Mouse (Mus musculus): ENCODE data around the gene Nckap5. TPM values are rescaled to one million over a fixed set of nuclear protein-coding genes. Genes with fewer than 3 reads are reported as not detected.
"Not testable (repeated sequence)": the region's sequence is repeated elsewhere in the genome, so short reads cannot be mapped to it uniquely, and the experiment has no call there.

Gene Nckap5
- polyA plus RNA-seq, 1 experiment: 4.6 TPM

DNA sequence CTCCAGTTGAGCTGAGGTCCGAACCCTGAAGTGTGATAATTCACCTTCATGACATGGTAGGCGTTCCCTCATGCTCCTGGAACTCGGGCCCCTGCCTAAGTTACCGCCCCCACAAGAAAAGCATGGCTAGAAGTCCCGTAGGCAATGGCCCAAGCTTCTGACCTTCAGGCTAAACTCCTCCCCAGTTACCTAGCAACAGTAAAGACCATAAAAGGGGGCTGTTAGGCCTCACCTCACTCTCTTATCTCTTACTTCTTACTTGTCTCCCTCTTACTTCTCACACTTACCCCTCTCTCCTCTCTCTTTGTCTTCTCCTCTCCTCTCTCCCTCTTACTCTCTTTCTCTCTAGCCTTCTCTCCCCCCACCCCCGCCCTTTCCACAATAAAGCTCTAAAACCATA is 811.9 kb downstream of the Nckap5 start:
- not testable (repeated sequence) for DNase-seq (ENCODE audit: low spot score)

DNA sequence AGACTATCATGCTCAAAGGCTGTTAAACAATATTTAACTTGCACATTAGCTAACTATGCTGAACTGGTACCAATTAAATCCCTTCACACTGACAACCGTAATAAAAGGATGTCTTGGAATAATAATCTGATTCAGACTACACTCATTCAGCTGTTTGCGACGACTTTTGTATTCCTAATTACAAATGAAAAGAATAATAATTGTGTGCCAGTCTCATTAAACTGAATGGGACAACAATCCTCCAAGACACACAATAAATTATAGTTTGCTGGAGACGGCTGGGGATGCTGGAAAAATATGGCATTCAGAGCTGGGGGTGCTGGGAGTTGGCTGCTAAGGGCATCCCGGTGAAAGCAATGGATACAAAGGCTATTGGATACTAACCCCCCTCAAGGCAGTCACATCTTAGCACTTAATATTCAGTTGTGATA is 818.9 kb downstream of the Nckap5 start:
- no peak for DNase-seq (ENCODE audit: low spot score)

DNA sequence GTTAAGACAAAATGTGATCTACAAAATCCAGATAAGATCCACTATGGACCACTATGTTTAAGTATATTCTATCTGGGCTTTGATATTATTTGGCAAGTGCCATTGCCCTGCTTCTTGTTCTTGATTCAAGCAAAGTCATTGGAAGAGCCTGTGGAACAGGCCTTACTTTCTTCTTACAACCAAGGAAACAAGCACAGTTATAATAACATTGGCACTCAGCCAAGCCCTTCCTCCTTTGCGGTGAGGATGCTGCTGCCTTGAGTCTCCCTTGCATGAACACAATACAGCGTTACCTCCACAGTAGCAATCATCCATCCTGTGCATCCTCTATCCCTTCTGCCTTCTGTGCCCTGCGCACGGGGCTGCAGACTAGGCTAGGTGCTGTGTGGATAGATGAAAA is 823.0 kb downstream of the Nckap5 start:
- no peak for DNase-seq (ENCODE audit: low spot score)

DNA sequence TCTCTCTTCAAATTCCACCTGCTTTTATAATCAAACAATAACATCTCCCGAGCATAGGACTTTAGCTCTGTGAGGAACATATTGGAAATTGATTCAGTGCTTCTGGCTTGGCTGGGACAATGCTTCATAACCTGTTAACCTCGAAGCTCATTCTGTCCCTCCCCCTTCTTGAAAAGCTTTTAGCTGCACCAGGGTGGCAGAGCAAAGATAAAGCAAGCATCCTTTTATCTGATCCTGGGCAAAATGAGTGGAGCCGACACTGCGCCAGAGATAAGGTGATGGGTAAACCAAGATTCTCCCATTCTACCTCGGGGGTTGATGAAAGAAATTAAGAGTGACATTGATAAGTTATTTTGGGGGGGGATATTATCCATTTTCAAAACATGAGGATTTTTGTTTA is 824.9 kb downstream of the Nckap5 start:
- no peak for DNase-seq (ENCODE audit: low spot score)

DNA sequence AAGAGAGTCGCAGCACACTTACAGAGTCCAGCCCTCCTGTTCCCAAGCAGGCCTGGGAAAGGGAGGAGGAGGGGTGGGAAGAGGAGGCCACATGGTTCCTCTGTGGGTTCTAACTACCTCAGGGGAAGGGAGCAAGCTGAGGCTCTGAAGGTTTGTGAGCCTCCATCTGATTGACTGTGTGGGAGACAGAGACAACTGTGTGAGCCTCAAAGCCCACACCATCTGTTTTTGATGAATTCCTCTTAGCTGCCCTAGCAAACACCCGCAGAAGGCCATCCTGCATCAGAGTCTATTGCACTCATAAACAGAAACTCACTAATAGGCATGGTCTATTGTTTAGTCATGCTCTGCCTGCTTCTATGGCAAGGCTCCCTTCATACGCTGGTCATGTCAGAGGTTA is 834.1 kb downstream of the Nckap5 start:
- DNase-seq (ENCODE audit: low spot score): no peak

DNA sequence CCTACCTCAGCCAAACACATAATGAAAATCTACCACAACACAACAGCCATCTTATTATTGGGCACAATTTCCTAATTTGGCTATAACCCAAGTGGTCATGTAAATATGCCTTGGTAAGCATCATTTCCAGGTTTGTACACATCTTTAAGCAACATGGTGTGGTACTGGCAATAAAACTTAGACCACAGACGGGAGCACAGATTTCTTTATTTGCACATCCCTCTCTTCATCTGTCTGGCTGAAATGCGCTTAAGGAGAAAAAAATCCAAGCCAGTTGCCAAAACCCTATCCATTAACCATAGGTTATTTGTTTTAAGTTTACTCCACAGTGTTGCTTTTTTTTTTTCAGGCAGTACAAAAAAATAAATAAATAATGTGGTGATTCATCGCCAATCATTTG is 842.8 kb downstream of the Nckap5 start:
- no peak for DNase-seq (ENCODE audit: low spot score)

DNA sequence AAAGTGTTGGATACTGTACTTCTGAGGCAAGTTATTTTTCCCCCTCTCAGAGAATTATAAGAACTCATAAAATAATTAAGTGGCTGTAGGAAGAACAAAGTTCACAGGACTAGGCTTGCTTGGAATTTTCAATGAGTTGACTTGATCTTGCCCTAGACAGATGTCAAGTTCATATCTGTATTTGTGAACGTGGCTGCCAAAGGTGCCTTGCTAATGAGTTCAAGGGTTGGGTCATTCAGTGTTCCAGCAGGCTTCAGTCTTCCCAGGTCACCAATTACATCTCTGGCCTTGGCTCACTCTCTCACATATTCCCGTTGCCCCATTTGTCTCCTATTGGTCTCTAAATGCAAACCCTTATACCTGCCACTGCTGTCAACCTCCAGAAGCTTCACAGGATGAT is 846.0 kb downstream of the Nckap5 start:
- DNase-seq (ENCODE audit: low spot score): no peak

DNA sequence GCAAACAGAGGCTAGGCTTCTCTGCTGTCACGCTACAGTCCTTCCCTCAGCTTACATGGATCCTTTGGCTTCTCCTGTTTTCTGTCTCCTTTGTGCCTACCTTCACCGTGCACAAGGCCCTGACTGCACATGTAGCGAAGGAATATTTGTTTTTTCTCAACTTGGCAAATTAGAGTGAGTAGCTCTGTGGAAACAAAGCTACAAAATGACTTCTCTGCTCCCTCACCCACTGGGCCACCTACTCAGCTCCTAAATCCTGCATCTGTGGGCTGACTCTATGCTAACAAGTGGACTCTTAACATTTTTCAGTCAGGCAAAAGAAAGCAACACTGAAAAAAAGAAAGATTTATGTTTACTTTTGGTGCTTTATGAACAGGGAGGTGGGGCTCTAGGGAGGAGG is 856.0 kb downstream of the Nckap5 start:
- no peak for DNase-seq (ENCODE audit: low spot score)

DNA sequence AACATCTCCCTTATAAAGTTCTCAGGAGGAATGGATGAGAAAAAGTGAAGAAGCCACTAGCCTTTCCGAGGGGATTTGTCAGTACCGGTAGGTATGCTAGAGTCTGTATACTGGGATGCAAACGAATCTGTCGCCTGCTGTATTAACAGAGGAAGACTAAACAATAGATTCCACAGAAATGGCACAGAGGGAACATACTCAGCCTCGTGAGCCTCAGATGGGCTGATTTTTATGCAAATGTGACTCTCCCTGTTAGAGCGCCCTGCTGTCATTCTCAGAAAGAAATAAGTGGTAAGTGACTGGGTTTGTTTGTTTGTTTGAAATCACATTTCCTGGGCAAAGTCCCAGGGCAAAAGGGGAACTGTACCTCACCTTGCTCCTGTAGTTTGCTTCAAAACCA is 858.7 kb downstream of the Nckap5 start:
- no peak for DNase-seq (ENCODE audit: low spot score)

DNA sequence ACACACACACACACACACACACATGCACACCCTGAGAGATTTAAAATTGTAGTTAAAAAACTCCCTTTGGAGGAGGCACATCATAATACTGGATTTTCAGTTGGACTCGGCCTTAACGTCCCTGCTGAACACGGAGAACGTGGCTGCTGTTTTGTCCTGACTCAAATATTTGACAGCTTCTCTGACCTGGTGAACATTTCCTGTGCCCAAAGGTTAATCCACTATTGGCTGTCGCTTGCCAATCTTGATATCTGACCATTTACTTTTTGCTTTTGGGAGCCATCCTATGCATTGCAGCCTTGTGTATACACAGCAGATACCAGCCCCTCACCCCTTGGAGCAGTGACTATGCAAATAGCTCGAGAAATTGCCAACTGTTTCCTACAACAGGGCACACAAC is 862.9 kb downstream of the Nckap5 start:
- no peak for DNase-seq (ENCODE audit: low spot score)

DNA sequence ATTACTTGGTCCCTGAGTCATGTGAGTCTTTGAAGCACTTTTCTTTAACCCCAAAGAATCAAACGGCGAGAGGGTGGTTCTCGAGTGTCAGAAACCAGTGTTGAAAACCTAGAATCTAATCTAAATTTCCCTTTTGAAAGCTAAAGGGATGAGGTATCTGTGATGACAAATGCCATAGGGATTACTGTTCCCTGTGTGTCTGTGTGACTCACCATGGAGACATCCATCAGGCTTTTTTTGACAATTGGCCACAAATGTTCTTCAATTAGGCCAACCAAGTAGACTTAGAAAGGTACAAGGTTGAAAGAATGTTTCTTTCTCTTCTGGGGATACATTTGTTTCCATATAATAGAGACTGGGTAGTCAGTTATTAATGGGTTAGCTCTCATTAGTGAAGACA is 879.6 kb downstream of the Nckap5 start:
- no peak for DNase-seq (ENCODE audit: low spot score)

DNA sequence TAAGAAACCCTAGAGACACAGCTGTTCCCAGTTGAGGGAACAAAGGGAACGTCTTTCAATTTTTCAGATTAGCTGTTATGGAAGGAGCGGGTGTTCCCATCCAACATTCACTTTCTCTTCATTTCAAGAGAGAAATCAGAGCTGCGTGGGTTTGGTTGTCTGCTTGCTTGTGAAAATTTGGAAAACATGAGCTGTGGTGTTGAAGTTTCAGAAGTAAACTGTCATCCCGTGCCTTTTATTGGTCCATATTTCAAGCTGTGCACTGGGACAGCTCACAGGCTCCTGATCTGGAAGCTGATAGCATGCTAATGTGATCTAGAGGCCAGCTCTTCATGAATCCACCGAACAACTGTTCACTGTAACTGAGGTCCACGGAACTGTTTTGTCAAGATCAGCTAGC is 881.5 kb downstream of the Nckap5 start:
- no peak for DNase-seq (ENCODE audit: low spot score)

DNA sequence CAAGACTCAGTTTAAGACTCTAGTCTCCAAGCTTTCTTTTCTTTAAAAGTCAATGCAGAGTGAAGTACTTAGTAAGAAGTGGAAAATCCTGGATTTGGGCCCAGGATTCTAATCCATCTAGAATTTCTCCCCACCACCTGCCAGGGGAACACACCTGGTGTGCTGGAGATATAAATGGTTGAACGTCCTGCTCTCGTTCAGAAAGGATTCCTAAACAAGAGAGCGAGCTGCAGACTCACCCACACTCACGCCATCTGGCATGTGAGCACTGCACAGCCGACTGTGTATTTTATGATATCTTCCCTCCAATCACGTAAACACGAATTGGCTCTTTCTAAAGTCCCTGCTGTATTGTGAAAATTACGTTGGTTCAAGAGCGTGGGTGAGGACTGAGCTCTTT is 885.5 kb downstream of the Nckap5 start:
- DNase-seq (ENCODE audit: low spot score): no peak

DNA sequence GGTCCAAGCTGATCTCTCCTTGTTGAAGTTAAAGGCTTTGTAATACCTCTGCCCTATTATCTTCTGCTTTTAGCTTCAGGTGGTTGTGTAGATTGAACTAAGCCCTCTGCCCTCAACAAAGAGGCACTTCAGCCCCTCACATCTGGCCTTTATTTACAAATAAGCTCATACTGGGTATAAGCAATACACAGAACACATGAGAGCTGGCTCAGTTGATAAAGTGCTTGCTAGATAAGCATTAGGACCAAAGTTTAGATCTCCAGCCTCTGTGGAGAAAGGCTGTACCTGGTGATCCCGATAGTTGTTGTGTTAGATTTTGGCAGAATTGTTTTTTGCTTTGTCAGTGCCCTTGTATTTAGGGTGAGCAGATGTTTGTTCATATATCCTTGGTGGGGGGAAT is 887.3 kb downstream of the Nckap5 start:
- no peak for DNase-seq (ENCODE audit: low spot score)

DNA sequence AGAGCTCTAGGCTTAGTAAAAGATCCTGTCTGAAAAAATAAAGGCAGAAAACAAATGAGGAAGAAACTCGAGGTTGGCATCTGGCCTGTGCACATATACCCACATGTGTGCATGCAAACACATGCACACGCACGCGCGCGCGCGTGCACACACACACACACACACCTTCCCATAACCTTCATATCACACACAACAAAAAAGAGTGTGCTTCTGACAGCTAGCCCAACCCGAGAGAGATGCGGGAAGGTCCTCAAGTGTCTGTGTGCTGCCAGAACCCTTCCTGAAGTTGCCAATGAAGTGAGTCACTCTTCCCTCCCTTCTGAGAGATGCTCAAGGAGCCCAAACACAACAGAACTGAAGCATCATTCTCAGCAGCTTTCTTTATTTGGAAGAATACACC is 905.1 kb downstream of the Nckap5 start:
- no peak for DNase-seq (ENCODE audit: low spot score)

DNA sequence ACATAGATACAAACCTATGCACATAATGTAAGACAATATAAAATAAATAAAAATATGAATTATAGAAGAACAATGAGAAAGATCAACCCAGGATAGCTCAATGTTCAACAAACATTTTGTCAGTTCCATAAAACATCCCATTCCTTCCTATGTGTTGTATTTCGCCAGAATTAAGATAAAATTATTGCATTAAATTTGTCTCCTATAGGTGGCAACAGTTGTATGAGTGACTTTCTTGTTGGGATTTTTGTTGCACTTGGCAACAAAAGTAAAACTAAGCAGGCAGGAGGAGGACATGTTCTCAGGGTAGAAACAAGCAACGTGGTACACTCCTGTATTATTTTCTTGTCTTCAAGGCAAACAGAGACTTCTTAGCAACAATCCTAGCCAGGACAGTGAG is 907.5 kb downstream of the Nckap5 start:
- no peak for DNase-seq (ENCODE audit: low spot score)

DNA sequence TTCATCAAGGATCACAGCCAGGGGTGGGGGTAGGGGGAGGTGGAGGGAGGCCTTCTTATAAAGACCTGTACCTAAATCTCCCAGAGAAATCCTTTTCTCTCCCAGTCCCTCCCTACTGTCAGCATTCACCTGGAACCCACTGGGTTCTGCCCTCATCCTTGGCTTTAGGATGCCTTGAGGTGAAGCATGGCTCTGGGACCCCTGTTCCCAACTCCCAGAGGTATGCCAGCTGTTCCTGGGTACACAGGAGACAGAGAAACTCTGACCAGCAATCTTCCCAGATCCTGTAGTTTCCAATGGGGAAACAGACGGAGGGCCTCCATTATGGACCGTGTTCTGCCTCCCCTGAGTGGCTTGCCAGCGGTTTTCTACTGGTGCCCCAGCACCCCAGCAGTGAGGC is 909.9 kb downstream of the Nckap5 start:
- no peak for DNase-seq (ENCODE audit: low spot score)

DNA sequence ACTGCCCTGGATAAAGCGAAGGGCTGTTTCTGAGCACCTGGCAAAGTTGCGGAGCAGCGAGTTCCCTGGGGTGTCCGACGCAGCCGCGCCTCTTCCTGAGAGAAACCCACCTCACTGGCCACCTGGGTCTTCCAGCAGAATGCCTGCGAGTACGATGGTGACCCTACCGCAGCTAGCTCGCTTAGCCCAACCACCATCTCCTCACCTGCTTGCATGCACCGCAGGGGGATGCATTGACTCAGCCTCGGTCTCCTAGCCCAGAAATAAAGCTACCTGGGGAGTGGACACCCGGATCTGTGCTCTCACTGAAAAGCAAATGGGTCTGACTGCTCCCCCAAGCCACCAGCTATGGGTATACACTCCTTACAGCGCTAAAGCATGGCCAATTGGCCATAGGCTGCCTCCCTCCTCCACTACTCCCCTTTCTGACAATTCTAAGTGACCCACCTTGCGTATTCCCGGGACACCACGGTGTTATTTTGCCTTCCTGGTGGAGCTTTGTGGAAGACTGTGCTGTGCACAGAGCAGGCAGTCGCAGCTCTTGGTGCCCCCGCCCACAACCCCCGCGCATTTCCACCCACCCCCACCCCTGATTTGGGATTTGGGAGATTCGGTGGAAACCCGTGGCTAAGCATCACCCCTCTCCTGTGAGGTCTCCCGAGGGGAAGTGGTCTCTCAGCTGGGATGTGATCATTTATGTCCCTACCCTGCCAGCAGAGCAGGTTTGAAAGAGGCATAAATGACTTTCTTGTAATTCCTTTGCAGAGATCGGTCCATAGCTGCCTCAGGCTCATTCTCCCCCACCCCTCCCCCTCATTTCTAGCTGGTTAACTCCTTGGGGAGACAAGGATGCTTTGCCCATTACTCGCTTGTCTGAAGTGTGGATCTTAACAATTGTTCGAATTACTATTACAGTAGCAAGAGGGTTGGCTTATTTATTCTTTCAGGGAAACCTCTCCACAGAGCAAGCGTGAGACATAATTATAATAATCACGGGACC is 917.7 kb downstream of the Nckap5 start, which contains the start of gene Lypd1:
Gene Lypd1 (minus strand): TSS at position 501 of the 1,000 bp plus-strand sequence.
- DNase-seq (ENCODE audit: low spot score): no peak

DNA sequence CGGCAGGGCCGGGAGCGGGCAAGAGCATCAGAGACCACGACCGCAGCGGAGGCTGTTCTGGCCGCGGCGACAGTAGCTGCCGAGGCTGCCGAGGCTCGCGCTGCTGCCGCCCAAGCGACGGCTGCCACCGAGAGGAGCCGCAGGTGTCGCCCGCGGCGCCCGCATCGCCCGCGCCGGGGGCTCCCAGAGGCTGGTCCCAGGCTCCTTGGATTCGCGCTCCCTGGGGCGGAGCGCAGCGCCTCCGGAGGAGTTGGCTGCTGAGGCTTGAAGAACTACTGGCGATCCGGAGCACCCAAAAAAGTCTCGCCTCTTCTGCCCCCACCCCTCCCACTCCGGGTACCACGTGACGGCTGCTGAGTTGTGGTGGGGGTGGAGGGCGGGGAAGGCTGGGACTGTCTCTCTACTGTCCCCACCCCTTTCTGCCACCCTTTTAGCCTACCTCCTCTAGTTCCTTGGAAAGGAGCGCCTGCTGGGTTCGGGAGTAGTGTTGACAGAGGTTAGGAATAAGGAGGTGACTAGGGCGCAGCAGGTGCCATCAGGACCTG is 918.6 kb downstream of the Nckap5 start:
- peak; percentile 27 for DNase-seq (ENCODE audit: low spot score)

DNA sequence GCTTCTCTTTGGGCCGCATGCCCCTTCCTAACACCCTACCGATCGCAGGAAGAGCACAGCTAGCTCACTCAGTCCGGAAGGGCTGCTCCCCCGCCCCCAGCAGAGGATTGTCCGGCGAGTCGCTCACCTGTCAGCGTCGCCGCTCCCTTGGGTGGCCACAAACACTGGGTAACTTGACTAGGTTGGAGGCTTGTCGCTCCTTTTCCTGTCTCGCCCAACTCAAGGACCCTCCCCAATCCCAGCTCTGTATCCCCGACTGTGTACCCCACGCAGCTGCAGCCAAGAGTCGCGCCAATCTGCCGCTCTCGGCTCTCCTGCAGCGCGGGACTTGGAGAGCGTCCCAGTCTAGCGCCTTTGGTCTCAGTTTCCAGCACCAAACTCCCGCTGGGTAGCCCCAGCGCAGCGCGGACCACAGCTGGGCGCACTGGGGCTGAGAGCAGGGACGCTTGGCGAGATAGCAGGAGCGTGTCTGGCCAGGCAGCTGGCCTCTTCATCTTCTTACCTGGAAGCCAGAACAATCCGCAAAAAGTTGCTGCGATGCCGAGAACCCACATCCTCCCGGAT is 919.2 kb downstream of the Nckap5 start:
- peak; percentile 30 for DNase-seq (ENCODE audit: low spot score)

DNA sequence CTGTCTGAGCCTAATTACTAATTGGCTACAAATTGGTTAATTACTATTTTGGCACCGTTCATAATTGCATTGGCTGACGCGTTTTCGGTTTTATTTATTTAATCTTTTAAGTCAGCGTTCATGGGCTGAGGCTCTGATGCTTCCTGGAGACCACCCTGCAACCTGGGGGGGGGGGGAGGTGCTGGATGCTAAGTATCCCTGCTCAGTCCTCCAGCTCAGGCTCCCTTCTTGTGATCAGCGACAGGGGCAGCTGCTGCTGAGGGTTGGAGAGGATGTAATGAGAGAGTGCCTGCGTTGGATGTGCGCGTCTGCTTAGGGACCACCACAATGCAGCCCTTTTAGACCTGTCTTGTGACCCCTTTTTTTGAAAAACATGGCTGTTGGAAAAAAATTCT is 919.7 kb downstream of the Nckap5 start:
- no peak for DNase-seq (ENCODE audit: low spot score)

DNA sequence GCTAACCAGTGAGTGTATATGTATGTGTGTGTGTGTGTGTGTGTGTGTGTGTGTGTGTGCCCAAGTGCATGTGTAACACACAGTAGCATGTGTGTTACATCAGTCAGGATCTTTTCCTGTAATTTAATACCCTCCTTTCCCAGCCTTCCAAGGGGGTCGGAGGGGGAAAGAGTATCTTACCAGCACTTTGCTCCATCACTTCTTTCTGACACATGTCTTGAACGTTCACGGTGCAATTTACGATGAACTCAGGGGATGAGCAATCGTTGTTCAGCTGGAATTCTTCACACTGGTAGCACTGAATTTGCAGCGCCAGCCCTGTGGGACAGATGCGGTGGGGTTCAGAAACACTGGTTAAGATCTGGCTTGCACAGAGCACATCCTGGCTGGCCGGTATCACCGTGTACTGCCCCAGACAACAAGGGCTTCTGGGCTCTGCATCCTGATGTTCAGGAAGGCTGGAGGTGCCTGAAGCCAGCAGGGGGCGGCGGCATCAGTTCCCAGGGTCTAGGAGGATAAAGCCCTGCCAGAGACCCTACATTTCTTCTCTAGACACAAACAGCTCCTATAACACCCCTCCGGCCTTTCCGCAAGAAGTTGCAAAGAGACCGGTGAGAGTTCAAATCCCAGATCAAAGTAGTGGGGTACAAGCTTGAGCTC is 920.3 kb downstream of the Nckap5 start:
- DNase-seq (ENCODE audit: low spot score): no peak

All from urinary bladder, adult 2 months (tissue).